Comparison of ENCODE assay signal across 23 mouse cellular contexts in genomic region chr5:108423427-108423826, GRCm38 (mm10). TPM values are rescaled to one million over a fixed set of nuclear protein-coding genes. Genes with fewer than 3 reads are reported as not detected.
DNase-seq lines count a peak whose midpoint lies in the region; ATAC-seq and TF ChIP-seq lines count a peak whose summit lies in the region.
"Had no signal": no experiment of that assay in that cellular context is flagged by ENCODE, and none has a peak within 500 bp of the region (broad histone marks: within the 10 kb centered on the region; RNA-seq: fewer than 3 reads in every experiment).

No protein-coding gene starts in this region.

- no peak for DNase-seq in liver, embryonic 11.5 days (ENCODE audit: low spot score)
- no peak for DNase-seq in liver, postnatal 0 days
- peak; percentile 45 for DNase-seq in c-Kit-positive CD71-positive TER-119-negative erythroid progenitor cells, embryonic 14.5 days (ENCODE audit: low read depth)
- DNase-seq in c-Kit-positive CD71-positive TER-119-positive erythroid progenitor cells, embryonic 14.5 days (ENCODE audit: low spot score), result peak; percentile 64
- DNase-seq in liver, embryonic 14.5 days (ENCODE audit: low read depth in 3 of 3, low spot score in 3 of 3), result no peak
- DNase-seq in hindbrain, embryonic 11.5 days (ENCODE audit: low spot score), result no peak
- no peak for DNase-seq in midbrain, embryonic 10.5 days (ENCODE audit: low spot score)
- DNase-seq: adrenal gland, adult 2 months; adrenal gland, postnatal 10 days; adrenal gland, postnatal 25 days; cerebellum, adult 11 months; cerebellum, adult 18-20 months; cerebellum, adult 8-10 months; cerebellum, adult 9-11 months; cerebellum, postnatal 14 days; cerebellum, postnatal 36 days; forebrain, postnatal 0 days had no signal

- no peaks in the 10 kb centered on the region for H3K9me3 ChIP-seq in liver, embryonic 11.5 days (ENCODE audit: control insufficient read depth, low read length)
- no peaks in the 10 kb centered on the region for H3K9me3 ChIP-seq in liver, postnatal 0 days (ENCODE audit: low read length)
- no peaks in the 10 kb centered on the region for H3K9me3 ChIP-seq in liver, embryonic 14.5 days (ENCODE audit: control insufficient read depth, low read length)
- no peaks in the 10 kb centered on the region for H3K9me3 ChIP-seq in hindbrain, embryonic 11.5 days (ENCODE audit: control insufficient read depth, low read length)
- no peaks in the 10 kb centered on the region for H3K9me3 ChIP-seq in midbrain, embryonic 10.5 days (replicated peaks)
- H3K9me3 ChIP-seq: embryonic facial prominence, embryonic 10.5 days; embryonic facial prominence, embryonic 12.5 days; forebrain, embryonic 13.5 days; forebrain, embryonic 15.5 days had no signal

- no peaks in the 10 kb centered on the region for H3K36me3 ChIP-seq in liver, embryonic 11.5 days (ENCODE audit: control insufficient read depth, insufficient read depth, low read length)
- no peaks in the 10 kb centered on the region for H3K36me3 ChIP-seq in liver, postnatal 0 days (replicated peaks; ENCODE audit: insufficient read depth, low read length)
- no peaks in the 10 kb centered on the region for H3K36me3 ChIP-seq in liver, embryonic 14.5 days (replicated peaks; ENCODE audit: control insufficient read depth, insufficient read depth, low read depth)
- no peaks in the 10 kb centered on the region for H3K36me3 ChIP-seq in hindbrain, embryonic 11.5 days (ENCODE audit: control insufficient read depth, insufficient read depth, low read length)
- no peaks in the 10 kb centered on the region for H3K36me3 ChIP-seq in midbrain, embryonic 10.5 days
- H3K36me3 ChIP-seq: embryonic facial prominence, embryonic 10.5 days; embryonic facial prominence, embryonic 12.5 days; forebrain, embryonic 15.5 days had no signal

- TF ChIP-seq CTCF in liver, postnatal 0 days (IDR thresholded peaks at IDR 0.05; ENCODE audit: low read depth), result no peak
- no peak for TF ChIP-seq CTCF in liver, embryonic 14.5 days (IDR thresholded peaks at IDR 0.05; ENCODE audit: low read depth)

- 73% methylated on average over 2 of the region's 2 CpGs for WGBS in liver, embryonic 11.5 days
- 66% methylated on average over 2 of the region's 2 CpGs for WGBS in liver, postnatal 0 days (ENCODE audit: insufficient replicate concordance)
- WGBS in liver, embryonic 14.5 days (ENCODE audit: insufficient replicate concordance), result 49% methylated on average over 2 of the region's 2 CpGs
- WGBS in hindbrain, embryonic 11.5 days, result 94% methylated on average over 2 of the region's 2 CpGs
- WGBS in midbrain, embryonic 10.5 days, result 89% methylated on average over 2 of the region's 2 CpGs

- no peak overlapping the region for H3K4me3 ChIP-seq in liver, embryonic 11.5 days (ENCODE audit: low read depth, low read length)
- H3K4me3 ChIP-seq in liver, postnatal 0 days (ENCODE audit: low read depth, low read length), result no peak overlapping the region
- H3K4me3 ChIP-seq in liver, embryonic 14.5 days (ENCODE audit: insufficient read depth in 1 of 2, low read depth in 2 of 2, low read length in 2 of 2), result no peak overlapping the region
- H3K4me3 ChIP-seq in hindbrain, embryonic 11.5 days (ENCODE audit: low read depth, low read length), result no peak overlapping the region
- H3K4me3 ChIP-seq in midbrain, embryonic 10.5 days, result no peak overlapping the region
- H3K4me3 ChIP-seq: embryonic facial prominence, embryonic 10.5 days; embryonic facial prominence, embryonic 12.5 days; forebrain, embryonic 13.5 days; forebrain, embryonic 15.5 days had no signal

- peak overlapping the region; percentile 8 for H3K4me2 ChIP-seq in liver, embryonic 11.5 days
- no peak overlapping the region for H3K4me2 ChIP-seq in liver, postnatal 0 days (ENCODE audit: low read depth, low read length)
- peak overlapping the region; percentile 13; the same call in 1 of the 2 replicates for H3K4me2 ChIP-seq in liver, embryonic 14.5 days (ENCODE audit: low read depth)
- no peak overlapping the region for H3K4me2 ChIP-seq in hindbrain, embryonic 11.5 days (replicated peaks; ENCODE audit: low read depth, low read length)
- H3K4me2 ChIP-seq: embryonic facial prominence, embryonic 12.5 days; forebrain, embryonic 13.5 days; forebrain, embryonic 15.5 days had no signal

- H3K27ac ChIP-seq in liver, embryonic 11.5 days (ENCODE audit: low read depth, low read length), result no peak overlapping the region
- H3K27ac ChIP-seq in liver, postnatal 0 days (ENCODE audit: low read depth), result no peak overlapping the region
- H3K27ac ChIP-seq in liver, embryonic 14.5 days, result no peak overlapping the region
- no peak overlapping the region for H3K27ac ChIP-seq in hindbrain, embryonic 11.5 days (ENCODE audit: low read depth, low read length)
- H3K27ac ChIP-seq in midbrain, embryonic 10.5 days (replicated peaks), result no peak overlapping the region
- H3K27ac ChIP-seq: embryonic facial prominence, embryonic 10.5 days; embryonic facial prominence, embryonic 12.5 days; forebrain, embryonic 13.5 days; forebrain, embryonic 15.5 days had no signal

- H3K4me1 ChIP-seq in liver, embryonic 11.5 days (replicated peaks; ENCODE audit: control insufficient read depth, insufficient read depth, low read length), result peaks cover 6% of the 10 kb centered on the region; the same call in 1 of the 2 replicates
- no peaks in the 10 kb centered on the region for H3K4me1 ChIP-seq in liver, postnatal 0 days (ENCODE audit: insufficient read depth)
- H3K4me1 ChIP-seq in liver, embryonic 14.5 days (replicated peaks; ENCODE audit: control insufficient read depth in 2 of 2, insufficient read depth in 2 of 2, low read length in 1 of 2), result peaks cover 10 to 22% of the 10 kb centered on the region in 2 experiments
- no peaks in the 10 kb centered on the region for H3K4me1 ChIP-seq in hindbrain, embryonic 11.5 days (replicated peaks; ENCODE audit: control insufficient read depth, insufficient read depth, low read length)
- H3K4me1 ChIP-seq in midbrain, embryonic 10.5 days, result no peaks in the 10 kb centered on the region
- H3K4me1 ChIP-seq: embryonic facial prominence, embryonic 10.5 days; embryonic facial prominence, embryonic 12.5 days; forebrain, embryonic 13.5 days; forebrain, embryonic 15.5 days had no signal

- H3K9ac ChIP-seq in liver, embryonic 11.5 days (ENCODE audit: low read depth, low read length), result no peak overlapping the region
- H3K9ac ChIP-seq in liver, postnatal 0 days (replicated peaks), result no peak overlapping the region
- no peak overlapping the region for H3K9ac ChIP-seq in liver, embryonic 14.5 days (replicated peaks)
- H3K9ac ChIP-seq in hindbrain, embryonic 11.5 days (ENCODE audit: low read depth, low read length), result no peak overlapping the region
- H3K9ac ChIP-seq: embryonic facial prominence, embryonic 12.5 days; forebrain, embryonic 13.5 days; forebrain, embryonic 15.5 days; forebrain, postnatal 0 days had no signal

- ATAC-seq in liver, embryonic 11.5 days (replicated peaks; ENCODE audit: low FRiP score), result peak; percentile 66
- no peak for ATAC-seq in liver, postnatal 0 days
- ATAC-seq in liver, embryonic 14.5 days (ENCODE audit: insufficient read depth), result peak; percentile 69
- no peak for ATAC-seq in hindbrain, embryonic 11.5 days (ENCODE audit: low FRiP score)
- ATAC-seq: forebrain, embryonic 13.5 days; forebrain, embryonic 15.5 days; forebrain, postnatal 0 days had no signal

- TF ChIP-seq EP300 in liver, postnatal 0 days (IDR thresholded peaks at IDR 0.05; ENCODE audit: low read depth), result no peak
- TF ChIP-seq EP300 in liver, embryonic 14.5 days (IDR thresholded peaks at IDR 0.05; ENCODE audit: low read depth), result no peak

- no peaks in the 10 kb centered on the region for H3K27me3 ChIP-seq in liver, embryonic 11.5 days (replicated peaks; ENCODE audit: control insufficient read depth, insufficient read depth, low read length)
- no peaks in the 10 kb centered on the region for H3K27me3 ChIP-seq in liver, postnatal 0 days (ENCODE audit: insufficient read depth, low read length)
- H3K27me3 ChIP-seq in liver, embryonic 14.5 days (ENCODE audit: control insufficient read depth, insufficient read depth, low read length), result no peaks in the 10 kb centered on the region
- H3K27me3 ChIP-seq in hindbrain, embryonic 11.5 days (ENCODE audit: control insufficient read depth, insufficient read depth, low read length), result no peaks in the 10 kb centered on the region
- no peaks in the 10 kb centered on the region for H3K27me3 ChIP-seq in midbrain, embryonic 10.5 days (ENCODE audit: low read depth, poor library complexity, severe bottlenecking)
- H3K27me3 ChIP-seq: embryonic facial prominence, embryonic 12.5 days; forebrain, embryonic 13.5 days; forebrain, embryonic 15.5 days had no signal

RNA-seq across cellular contexts. Expression of gene Atp5k, which starts 10.8 kb away (rescaled TPM):
- 419 and 473 TPM in 2 replicates for polyA plus RNA-seq in liver, embryonic 11.5 days (2014; fragmentation: Nextera tagmentation; extraction: Ambion mirVana)
- 411 and 430 TPM in 2 replicates for polyA plus RNA-seq in liver, postnatal 0 days (2015; fragmentation: Nextera tagmentation; extraction: Ambion mirVana)
- polyA plus RNA-seq in liver, embryonic 14.5 days (2012; rRNA removed), result 76.5 and 99.9 TPM in 2 replicates
- 274 and 285 TPM in 2 replicates for polyA plus RNA-seq in liver, embryonic 14.5 days (2014; fragmentation: Nextera tagmentation; extraction: Ambion mirVana)
- 364 and 390 TPM in 2 replicates for polyA plus RNA-seq in hindbrain, embryonic 11.5 days (2014; fragmentation: Nextera tagmentation; extraction: Ambion mirVana)
- 361 and 381 TPM in 2 replicates for polyA plus RNA-seq in midbrain, embryonic 10.5 days (2016; fragmentation: Nextera tagmentation; extraction: Ambion mirVana)

RNA-seq across cellular contexts. Expression of gene Mfsd7a, which starts 25.3 kb away (rescaled TPM):
- 0.12 TPM in 1 of 2 replicates, not detected in the other for polyA plus RNA-seq in liver, embryonic 11.5 days (2014; fragmentation: Nextera tagmentation; extraction: Ambion mirVana)
- 0.30 and 0.41 TPM in 2 replicates for polyA plus RNA-seq in liver, postnatal 0 days (2015; fragmentation: Nextera tagmentation; extraction: Ambion mirVana)
- polyA plus RNA-seq in liver, embryonic 14.5 days (2012; rRNA removed), result 0.32 and 0.36 TPM in 2 replicates
- polyA plus RNA-seq in liver, embryonic 14.5 days (2014; fragmentation: Nextera tagmentation; extraction: Ambion mirVana), result 0.08 and 0.09 TPM in 2 replicates
- not detected in 2 replicates for polyA plus RNA-seq in hindbrain, embryonic 11.5 days (2014; fragmentation: Nextera tagmentation; extraction: Ambion mirVana)
- polyA plus RNA-seq in midbrain, embryonic 10.5 days (2016; fragmentation: Nextera tagmentation; extraction: Ambion mirVana), result 0.11 and 0.16 TPM in 2 replicates

RNA-seq across cellular contexts. Expression of gene Pde6b, which starts 35.2 kb away (rescaled TPM):
- polyA plus RNA-seq in liver, embryonic 11.5 days (2014; fragmentation: Nextera tagmentation; extraction: Ambion mirVana), result 0.22 and 0.48 TPM in 2 replicates
- 0.06 and 0.15 TPM in 2 replicates for polyA plus RNA-seq in liver, postnatal 0 days (2015; fragmentation: Nextera tagmentation; extraction: Ambion mirVana)
- not detected in 2 replicates for polyA plus RNA-seq in liver, embryonic 14.5 days (2012; rRNA removed)
- 0.09 TPM in 1 of 2 replicates, not detected in the other for polyA plus RNA-seq in liver, embryonic 14.5 days (2014; fragmentation: Nextera tagmentation; extraction: Ambion mirVana)
- polyA plus RNA-seq in hindbrain, embryonic 11.5 days (2014; fragmentation: Nextera tagmentation; extraction: Ambion mirVana), result 0.14 TPM in 1 of 2 replicates, not detected in the other
- polyA plus RNA-seq in midbrain, embryonic 10.5 days (2016; fragmentation: Nextera tagmentation; extraction: Ambion mirVana), result 0.16 and 0.53 TPM in 2 replicates
- polyA plus RNA-seq: adrenal gland, adult 2 months; brain, embryonic 14.5 days; embryonic facial prominence, embryonic 14.5 days; forebrain, embryonic 15.5 days had no signal

RNA-seq across cellular contexts. Expression of gene Pcgf3, which starts 37.6 kb away (rescaled TPM):
- polyA plus RNA-seq in liver, embryonic 11.5 days (2014; fragmentation: Nextera tagmentation; extraction: Ambion mirVana), result 17.6 and 19.6 TPM in 2 replicates
- polyA plus RNA-seq in liver, postnatal 0 days (2015; fragmentation: Nextera tagmentation; extraction: Ambion mirVana), result 3.8 and 5.0 TPM in 2 replicates
- 3.8 and 4.9 TPM in 2 replicates for polyA plus RNA-seq in liver, embryonic 14.5 days (2012; rRNA removed)
- polyA plus RNA-seq in liver, embryonic 14.5 days (2014; fragmentation: Nextera tagmentation; extraction: Ambion mirVana), result 4.5 and 5.4 TPM in 2 replicates
- 31.8 and 33.1 TPM in 2 replicates for polyA plus RNA-seq in hindbrain, embryonic 11.5 days (2014; fragmentation: Nextera tagmentation; extraction: Ambion mirVana)
- polyA plus RNA-seq in midbrain, embryonic 10.5 days (2016; fragmentation: Nextera tagmentation; extraction: Ambion mirVana), result 21.2 and 27.8 TPM in 2 replicates

RNA-seq across cellular contexts. Expression of gene Gm42517, which starts 55.7 kb away (rescaled TPM):
- 0.23 and 0.25 TPM in 2 replicates for polyA plus RNA-seq in liver, embryonic 11.5 days (2014; fragmentation: Nextera tagmentation; extraction: Ambion mirVana)
- 0.14 TPM in 1 of 2 replicates, not detected in the other for polyA plus RNA-seq in liver, postnatal 0 days (2015; fragmentation: Nextera tagmentation; extraction: Ambion mirVana)
- polyA plus RNA-seq in liver, embryonic 14.5 days (2012; rRNA removed), result 0.19 and 0.20 TPM in 2 replicates
- 0.10 TPM in 1 of 2 replicates, not detected in the other for polyA plus RNA-seq in liver, embryonic 14.5 days (2014; fragmentation: Nextera tagmentation; extraction: Ambion mirVana)
- polyA plus RNA-seq in hindbrain, embryonic 11.5 days (2014; fragmentation: Nextera tagmentation; extraction: Ambion mirVana), result 0.13 and 0.15 TPM in 2 replicates
- 0.07 TPM in 1 of 2 replicates, not detected in the other for polyA plus RNA-seq in midbrain, embryonic 10.5 days (2016; fragmentation: Nextera tagmentation; extraction: Ambion mirVana)
- polyA plus RNA-seq: embryonic facial prominence, embryonic 10.5 days; embryonic facial prominence, embryonic 12.5 days had no signal

Comparison
In these comparisons a context has a peak if more than half of its experiments do, and no peak if none do; other contexts are left out.
1. ATAC-seq: peak in liver, embryonic 11.5 days (single experiment) and liver, embryonic 14.5 days (single experiment); none in liver, postnatal 0 days (single experiment) and hindbrain, embryonic 11.5 days (single experiment).
2. H3K4me2 ChIP-seq: peak in liver, embryonic 11.5 days (single experiment) and liver, embryonic 14.5 days (single experiment); none in liver, postnatal 0 days (single experiment) and hindbrain, embryonic 11.5 days (single experiment).
3. DNase-seq: peak in c-Kit-positive CD71-positive TER-119-negative erythroid progenitor cells, embryonic 14.5 days (single experiment) and c-Kit-positive CD71-positive TER-119-positive erythroid progenitor cells, embryonic 14.5 days (single experiment); none in liver, embryonic 11.5 days (single experiment), liver, postnatal 0 days (single experiment), liver, embryonic 14.5 days (0 of 3), hindbrain, embryonic 11.5 days (single experiment) and midbrain, embryonic 10.5 days (single experiment).